Mouse (Mus musculus): Measurements from ENCODE around the gene Praf2.
"Not testable (repeated sequence)": the region's sequence is repeated elsewhere in the genome, so short reads cannot be mapped to it uniquely, and the experiment has no call there.

DNA sequence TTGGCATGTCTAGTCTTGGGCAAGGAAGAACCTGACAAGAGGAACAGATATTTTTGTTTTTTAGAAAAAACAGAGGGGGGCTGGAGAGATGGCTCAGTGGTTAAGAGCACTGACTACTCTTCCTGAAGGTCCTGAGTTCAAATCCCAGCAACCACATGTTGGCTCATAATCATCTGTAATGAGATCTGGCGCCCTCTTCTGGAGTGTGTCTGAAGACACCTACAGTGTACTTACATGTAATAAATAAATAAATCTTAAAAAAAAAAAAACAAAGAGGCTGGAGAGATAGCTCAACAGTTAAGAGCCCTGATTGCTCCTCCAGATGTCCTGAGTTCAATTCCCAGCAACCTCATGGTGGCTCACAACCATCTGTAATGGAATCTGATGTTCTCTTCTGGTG lies 12.2 kb upstream of the Praf2 start:
- TF ChIP-seq CTCF (IDR thresholded peaks at IDR 0.05; ENCODE audit: low read depth, low read length); POLR2A (IDR thresholded peaks at IDR 0.05; ENCODE audit: insufficient read depth, low read length): not testable (repeated sequence)
